Mouse (Mus musculus) thymus, adult 18-20 months (tissue): ENCODE results near the gene Tmem269.

ENCODE experiments used
- DNase-seq, 2 experiments: peaks; one replicate each; pipeline ENCODE4 v3.0.0; 2022; ENCODE audit warnings: mixed read lengths in 2 of 2

The Tmem269 gene

GRCm38 (mm10) chr4:119180133-119180707 lies 37.8 kb downstream of the Tmem269 start:
- no peak for DNase-seq

- no peak for DNase-seq
Observed at GRCm38 (mm10) chr4:119178331-119178730, 39.7 kb downstream of the Tmem269 start.

GRCm38 (mm10) chr4:119177702-119178101 lies 40.3 kb downstream of the Tmem269 start:
- no peak for DNase-seq

GRCm38 (mm10) chr4:119173851-119174453 lies 44.1 kb downstream of the Tmem269 start, which contains the start of gene Zfp691:
Gene Zfp691, minus strand, starts transcription at chr4:119174195.
- DNase-seq: peak; percentile 90 to 94

DNA sequence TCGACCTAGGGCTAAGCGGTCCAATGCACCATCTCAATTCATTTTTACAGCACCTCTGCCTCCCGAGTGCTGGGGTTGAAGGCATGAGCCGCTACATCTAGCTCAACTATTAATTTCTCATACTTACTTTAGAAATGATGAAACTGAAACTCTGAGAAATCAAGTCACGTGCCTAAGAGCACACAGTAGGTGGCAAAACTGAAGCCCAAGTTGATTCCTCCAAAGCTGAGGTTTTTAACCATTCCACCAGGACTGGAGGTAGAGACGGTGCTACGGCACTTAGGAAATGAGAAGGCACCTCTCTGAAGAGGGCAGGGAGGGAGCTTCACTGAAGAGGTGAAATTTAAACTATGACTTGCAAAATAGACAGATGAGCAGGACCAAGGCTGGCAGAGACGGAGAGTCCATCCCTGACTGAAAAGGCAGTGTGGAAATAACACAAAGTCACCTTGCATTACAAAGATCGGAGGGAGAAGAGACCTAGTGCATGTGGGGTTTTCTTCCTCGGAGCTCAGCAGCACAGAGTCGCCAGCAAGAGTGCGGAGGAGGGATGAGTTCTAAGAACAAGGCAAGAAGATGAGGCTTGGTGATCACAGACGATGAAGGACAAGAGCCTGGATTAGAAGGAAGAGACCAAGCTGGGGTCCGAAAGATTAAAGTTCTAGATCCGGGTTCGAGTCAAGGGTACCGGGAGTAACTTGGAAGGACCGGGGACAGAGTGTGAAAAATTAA lies 44.9 kb downstream of the Tmem269 start:
- no peak for DNase-seq

DNA sequence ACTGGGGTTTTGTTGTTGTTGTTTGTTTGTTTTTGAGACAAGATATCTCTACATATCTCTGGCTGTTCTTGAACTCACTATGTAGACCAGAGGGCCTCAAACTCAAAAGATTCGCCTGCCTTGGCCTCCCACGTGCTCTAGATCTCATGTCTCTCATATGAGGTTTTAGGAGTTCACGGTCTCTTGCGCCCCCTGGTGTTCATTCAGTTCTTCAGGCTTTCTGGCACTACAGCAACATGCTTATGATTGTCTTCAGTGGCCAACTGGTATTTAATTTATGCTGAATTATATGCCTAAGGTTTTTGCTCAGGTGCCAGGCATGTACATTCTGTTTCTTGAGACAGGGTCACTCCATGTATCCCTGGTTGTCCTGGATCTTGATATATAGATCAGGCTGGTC lies 50.4 kb downstream of the Tmem269 start:
- DNase-seq: peak; percentile 29 to 59

- DNase-seq: no peak
Observed at GRCm38 (mm10) chr4:119167068-119167467, 50.9 kb downstream of the Tmem269 start.

GRCm38 (mm10) chr4:119165916-119166315 lies 52.1 kb downstream of the Tmem269 start:
- DNase-seq: no peak

DNA sequence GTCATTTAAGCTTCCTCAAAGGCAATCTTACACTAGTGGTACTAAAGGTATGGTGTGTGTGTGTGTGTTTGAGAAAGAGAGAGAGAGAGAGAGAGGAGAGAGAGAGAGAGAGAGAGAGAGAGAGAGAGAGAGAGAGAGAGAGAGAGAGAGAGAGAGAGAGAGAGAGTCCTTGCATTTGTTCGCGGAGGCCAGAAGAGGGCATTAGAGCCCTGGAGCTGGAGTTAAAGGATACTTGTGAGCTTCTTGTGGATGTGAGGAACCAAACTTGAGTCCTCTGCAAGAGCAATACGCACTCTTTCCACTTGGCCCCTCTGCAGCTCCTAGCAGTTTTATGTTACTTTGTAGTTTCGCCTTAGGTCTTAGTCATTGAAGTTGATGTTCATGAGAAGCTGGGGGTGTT lies 55.0 kb downstream of the Tmem269 start:
- no peak for DNase-seq

- DNase-seq: no peak
Observed at GRCm38 (mm10) chr4:119161358-119161757, 56.7 kb downstream of the Tmem269 start.

DNA sequence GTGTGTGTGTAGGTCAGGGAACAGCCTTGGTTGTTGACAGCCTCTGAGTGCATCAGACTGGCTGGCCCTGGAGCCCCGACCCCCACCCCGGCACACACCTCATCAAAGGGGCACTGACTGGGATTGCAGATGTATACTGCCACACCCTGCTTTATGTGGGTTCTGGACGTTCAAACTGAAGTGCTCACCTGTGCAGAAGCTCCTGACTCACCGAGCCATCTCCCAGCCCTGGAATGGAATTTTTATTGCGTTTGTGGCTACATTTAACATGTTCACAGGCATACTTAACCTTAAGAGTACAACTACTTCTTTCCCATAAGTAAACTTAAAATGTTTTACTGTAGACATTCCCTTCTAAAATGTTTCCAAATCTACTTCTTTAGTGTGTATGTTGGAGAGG lies 60.1 kb downstream of the Tmem269 start:
- no peak for DNase-seq

DNA sequence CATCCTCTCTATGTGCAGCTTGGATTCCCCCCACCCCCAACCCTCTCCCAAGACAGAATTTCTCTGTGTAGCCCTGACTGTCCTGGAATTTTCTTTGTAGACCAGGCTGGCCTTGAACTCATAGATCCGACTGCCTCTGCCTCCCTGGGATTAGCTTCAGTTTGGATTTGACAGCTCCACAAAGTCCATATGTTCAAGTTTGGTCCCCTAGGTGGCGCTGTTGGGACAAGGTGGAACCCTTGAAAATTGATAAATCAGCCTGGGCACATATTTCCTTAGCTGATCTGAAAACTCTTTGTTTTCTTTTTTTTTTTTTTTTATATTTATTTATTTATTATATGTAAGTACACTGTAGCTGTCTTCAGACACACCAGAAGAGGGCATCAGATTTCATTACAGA lies 60.8 kb downstream of the Tmem269 start:
- no peak for DNase-seq
